Mouse (Mus musculus) kidney, postnatal 0 days (tissue): ENCODE data around the gene Nr5a1. TPM values are rescaled to one million over a fixed set of nuclear protein-coding genes. Genes with fewer than 3 reads are reported as not detected.

Source experiments
- ATAC-seq: fragments of 200-750 bp; cut with Nextera tagmentation; replicated peaks from 2 replicates; pipeline ENCODE4 v1.8.0; 2017; ENCODE audit warnings: low read depth, moderate number of reproducible peaks, moderate TSS enrichment, moderate library complexity; ENCODE audit not compliant: low FRiP score
- DNase-seq: peaks from one replicate; pipeline ENCODE4 v3.0.0-alpha.2; 2016; ENCODE audit warnings: low spot score
- H3K27ac ChIP-seq: fragments of 300-500 bp; sonication (generic); 2 replicates; pipeline ENCODE4 v1.5.1; 2014; ENCODE audit warnings: mild to moderate bottlenecking
- H3K27me3 ChIP-seq: fragments of 300-500 bp; sonication (generic); 2 replicates; pipeline ENCODE4 v1.6.1; 2014; ENCODE audit warnings: low read length, mixed read lengths; ENCODE audit not compliant: insufficient read depth
- H3K36me3 ChIP-seq: fragments of 300-500 bp; sonication (generic); 2 replicates; pipeline ENCODE4 v1.6.1; 2014; ENCODE audit warnings: low read length, mixed read lengths; ENCODE audit not compliant: insufficient read depth
- H3K4me1 ChIP-seq: fragments of 300-500 bp; sonication (generic); replicated peaks from 2 replicates; pipeline ENCODE4 v1.6.1; 2014; ENCODE audit warnings: antibody characterized with exemption, low read length, mixed read lengths; ENCODE audit not compliant: insufficient read depth
- H3K4me2 ChIP-seq: fragments of 300-500 bp; sonication (generic); 2 replicates; pipeline ENCODE4 v1.6.1; 2014; ENCODE audit warnings: mild to moderate bottlenecking, low read length, moderate library complexity, mixed read lengths
- H3K4me3 ChIP-seq: fragments of 300-500 bp; sonication (generic); replicated peaks from 2 replicates; pipeline ENCODE4 v1.5.1; 2014; ENCODE audit warnings: low read depth, low read length
- H3K9ac ChIP-seq: fragments of 300-500 bp; sonication (generic); 2 replicates; pipeline ENCODE4 v1.6.1; 2014; ENCODE audit warnings: low read depth, low read length
- H3K9me3 ChIP-seq: fragments of 300-500 bp; sonication (generic); replicated peaks from 2 replicates; pipeline ENCODE4 v1.6.1; 2016; ENCODE audit warnings: low read length, inconsistent platforms, mixed read lengths
- CTCF ChIP-seq: IDR thresholded peaks from 2 replicates; pipeline ENCODE4 v1.5.1; 2016; ENCODE audit warnings: antibody characterized with exemption, low read depth, mild to moderate bottlenecking, moderate library complexity
- WGBS: fragments of 180-500 bp; shearing (Covaris S2); extraction: QIAGEN DNeasy Blood & Tissue Kit; methylation state at CpG from one replicate; pipeline ENCODE4 v1.1.7; 2014; 5-methylcytosine and 5-hydroxymethylcytosine counted together
- polyA plus RNA-seq: library from polyadenylated mRNA; unstranded; fragments of >200 nt; fragmentation: Nextera tagmentation; extraction: Ambion mirVana; gene quantifications from 2 replicates; pipeline ENCODE4 v1.2.1, GENCODE M21; 2015

Gene Nr5a1
- polyA plus RNA-seq, 1 experiment from 2014 or later = 0.36 TPM

GRCm38 (mm10) chr2:38658338-38658836 is 56.0 kb downstream of the Nr5a1 start:
- DNase-seq (peak; percentile 87), ATAC-seq (peak; percentile 94)
- peak; percentile 90 for TF ChIP-seq CTCF
- WGBS = under 1% methylated on average over 25 of the region's 25 CpGs
- Histone ChIP-seq H3K27ac (no peak overlapping the region), H3K4me3 (peak overlapping the region; percentile 26), H3K9me3 (no peaks in the 10 kb centered on the region), H3K27me3 (no peaks in the 10 kb centered on the region), H3K9ac (no peak overlapping the region), H3K36me3 (no peaks in the 10 kb centered on the region), H3K4me1 (no peaks in the 10 kb centered on the region), H3K4me2 (peak overlapping the region; percentile 56)

GRCm38 (mm10) chr2:38653694-38654093 is 60.6 kb downstream of the Nr5a1 start:
- Histone ChIP-seq H3K4me3 (no peak overlapping the region), H3K36me3 (no peaks in the 10 kb centered on the region), H3K27ac (no peak overlapping the region), H3K9ac (no peak overlapping the region), H3K27me3 (no peaks in the 10 kb centered on the region), H3K9me3 (no peaks in the 10 kb centered on the region), H3K4me2 (no peak overlapping the region), H3K4me1 (no peaks in the 10 kb centered on the region)
- DNase-seq (no peak), ATAC-seq (no peak)
- no peak for TF ChIP-seq CTCF
- 87% methylated on average over 2 of the region's 2 CpGs for WGBS

GRCm38 (mm10) chr2:38653293-38653619 is 61.1 kb downstream of the Nr5a1 start:
- TF ChIP-seq CTCF = no peak
- no peaks in the 10 kb centered on the region for H3K27me3 ChIP-seq

GRCm38 (mm10) chr2:38652565-38653292 is 61.6 kb downstream of the Nr5a1 start:
- WGBS = 55% methylated on average over 10 of the region's 10 CpGs
- Histone ChIP-seq H3K9me3 (no peaks in the 10 kb centered on the region), H3K27ac (no peak overlapping the region), H3K27me3 (no peaks in the 10 kb centered on the region), H3K4me3 (no peak overlapping the region), H3K9ac (no peak overlapping the region), H3K4me2 (no peak overlapping the region), H3K4me1 (no peaks in the 10 kb centered on the region), H3K36me3 (no peaks in the 10 kb centered on the region)
- DNase-seq = no peak
- no peak for ATAC-seq
- TF ChIP-seq CTCF = no peak

More at GRCm38 (mm10) chr2:38653293-38653619, 61.1 kb downstream of the Nr5a1 start:
- WGBS = 95% methylated on average over 5 of the region's 5 CpGs
- Histone ChIP-seq H3K9ac (no peak overlapping the region), H3K4me3 (no peak overlapping the region), H3K9me3 (no peaks in the 10 kb centered on the region), H3K4me2 (no peak overlapping the region), H3K36me3 (no peaks in the 10 kb centered on the region), H3K27ac (no peak overlapping the region), H3K4me1 (no peaks in the 10 kb centered on the region)
- DNase-seq (no peak), ATAC-seq (no peak)

- no peak overlapping the region for H3K27ac ChIP-seq
- 66% methylated on average over 7 of the region's 7 CpGs for WGBS
- no peak overlapping the region for H3K4me3 ChIP-seq
- no peak overlapping the region for H3K4me2 ChIP-seq
- no peaks in the 10 kb centered on the region for H3K36me3 ChIP-seq
- no peak for ATAC-seq
- TF ChIP-seq CTCF = no peak
- H3K9me3 ChIP-seq = no peaks in the 10 kb centered on the region
- H3K27me3 ChIP-seq = no peaks in the 10 kb centered on the region
- no peak for DNase-seq
- no peak overlapping the region for H3K9ac ChIP-seq
- no peaks in the 10 kb centered on the region for H3K4me1 ChIP-seq
Measured at GRCm38 (mm10) chr2:38652098-38652497, 62.2 kb downstream of the Nr5a1 start.

- no peaks in the 10 kb centered on the region for H3K9me3 ChIP-seq
- H3K4me1 ChIP-seq = no peaks in the 10 kb centered on the region
- H3K27ac ChIP-seq = no peak overlapping the region
- no peak for TF ChIP-seq CTCF
- H3K27me3 ChIP-seq = no peaks in the 10 kb centered on the region
- H3K36me3 ChIP-seq = no peaks in the 10 kb centered on the region
- ATAC-seq = no peak
- no peak overlapping the region for H3K4me3 ChIP-seq
- DNase-seq = no peak
- no peak overlapping the region for H3K9ac ChIP-seq
- no peak overlapping the region for H3K4me2 ChIP-seq
- 71% methylated on average over 1 of the region's 1 CpGs for WGBS
Measured at GRCm38 (mm10) chr2:38650340-38650739, 64.0 kb downstream of the Nr5a1 start.
